Mouse (Mus musculus) liver, postnatal 0 days (tissue): Measurements from ENCODE around the gene R3hdm2. TPM values are rescaled to one million over a fixed set of nuclear protein-coding genes. Genes with fewer than 3 reads are reported as not detected.

ENCODE experiments used
- ATAC-seq: fragments of 200-750 bp; cut with Nextera tagmentation; 2 replicates; pipeline ENCODE4 v1.8.0; 2017; ENCODE audit warnings: mild to moderate bottlenecking, moderate library complexity
- DNase-seq: peaks from one replicate; pipeline ENCODE4 v3.0.0-alpha.2; 2016
- H3K27ac ChIP-seq: fragments of 300-500 bp; sonication (generic); 2 replicates; pipeline ENCODE4 v1.5.1; 2014; ENCODE audit warnings: antibody characterized with exemption, moderate library complexity, mild to moderate bottlenecking, low read depth
- H3K27me3 ChIP-seq: fragments of 300-500 bp; sonication (generic); 2 replicates; pipeline ENCODE4 v1.6.1; 2014; ENCODE audit warnings: low read length, control low read depth, mixed read lengths; ENCODE audit not compliant: insufficient read depth
- H3K36me3 ChIP-seq: fragments of 300-500 bp; sonication (generic); replicated peaks from 2 replicates; pipeline ENCODE4 v1.6.1; 2014; ENCODE audit warnings: mild to moderate bottlenecking, control low read depth, low read length, moderate library complexity, mixed read lengths; ENCODE audit not compliant: insufficient read depth
- H3K4me1 ChIP-seq: fragments of 300-500 bp; sonication (generic); 2 replicates; pipeline ENCODE4 v1.6.1; 2014; ENCODE audit warnings: antibody characterized with exemption, mild to moderate bottlenecking, control low read depth; ENCODE audit not compliant: insufficient read depth
- H3K4me2 ChIP-seq: fragments of 300-500 bp; sonication (generic); 2 replicates; pipeline ENCODE4 v1.6.1; 2014; ENCODE audit warnings: low read depth, mild to moderate bottlenecking, low read length, moderate library complexity, mixed read lengths
- H3K4me3 ChIP-seq: fragments of 300-500 bp; sonication (generic); 2 replicates; pipeline ENCODE4 v1.5.1; 2014; ENCODE audit warnings: low read depth, low read length
- H3K9ac ChIP-seq: fragments of 300-500 bp; sonication (generic); replicated peaks from 2 replicates; pipeline ENCODE4 v1.6.1; 2014; ENCODE audit warnings: mild to moderate bottlenecking, moderate library complexity
- H3K9me3 ChIP-seq: fragments of 300-500 bp; sonication (generic); 2 replicates; pipeline ENCODE4 v1.6.1; 2016; ENCODE audit warnings: mild to moderate bottlenecking, control low read depth, low read length, mixed read lengths
- CTCF ChIP-seq: sonication (generic); IDR thresholded peaks from 2 replicates; pipeline ENCODE4 v1.5.1; 2016; ENCODE audit warnings: antibody characterized with exemption, low read depth
- EP300 ChIP-seq: IDR thresholded peaks from 2 replicates; pipeline ENCODE4 v1.6.1; 2016; ENCODE audit warnings: antibody characterized with exemption, low read depth, mild to moderate bottlenecking
- WGBS: fragments of 180-500 bp; shearing (Covaris S2); extraction: QIAGEN DNeasy Blood & Tissue Kit; methylation state at CpG from one replicate; pipeline ENCODE4 v1.1.7; 2014; ENCODE audit not compliant: insufficient replicate concordance; 5-methylcytosine and 5-hydroxymethylcytosine counted together
- polyA plus RNA-seq: library from polyadenylated mRNA; unstranded; fragments of >200 nt; fragmentation: Nextera tagmentation; extraction: Ambion mirVana; gene quantifications from 2 replicates; pipeline ENCODE4 v1.2.1, GENCODE M21; 2015

R3hdm2 gene
- polyA plus RNA-seq, 1 experiment from 2014 or later = 16.6 TPM

DNA sequence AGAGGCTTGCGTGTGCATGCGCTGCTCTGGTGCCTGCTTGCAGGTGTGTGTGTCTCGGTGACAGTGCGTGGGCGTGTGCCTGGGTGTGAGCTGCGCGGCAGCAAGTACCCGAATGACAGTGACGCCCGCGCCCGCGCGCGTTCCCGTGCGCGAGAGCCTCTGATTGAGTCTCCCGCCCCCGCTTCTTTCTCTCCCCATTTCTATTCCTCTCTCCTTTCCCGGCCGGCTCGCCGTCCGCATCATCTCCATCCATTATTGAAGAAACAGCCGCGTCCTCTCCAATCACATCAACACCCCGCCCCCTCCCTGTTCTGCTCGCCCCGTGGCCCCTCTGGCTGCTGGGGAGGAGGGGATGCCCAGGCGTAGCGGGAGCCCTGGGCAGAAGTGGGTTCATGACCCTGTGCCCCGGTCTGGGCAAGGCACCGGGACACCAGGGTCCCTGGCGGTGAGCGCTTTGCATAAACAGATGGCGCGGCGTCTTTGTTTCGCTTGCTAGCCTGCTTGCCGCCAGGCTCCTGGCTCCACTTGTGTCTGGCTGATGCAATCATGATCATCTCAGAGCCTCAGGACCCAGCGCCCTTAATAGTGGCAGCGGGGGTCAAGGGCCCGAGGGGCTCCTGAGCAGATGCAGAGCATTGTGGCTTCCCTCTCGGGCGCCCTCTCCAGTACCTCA is 131.6 kb downstream of the R3hdm2 start:
- peaks cover 51% of the 10 kb centered on the region for H3K4me1 ChIP-seq
- WGBS = under 1% methylated on average over 46 of the region's 46 CpGs
- DNase-seq (peak; percentile 53), ATAC-seq (no peak)
- H3K9me3 ChIP-seq = no peaks in the 10 kb centered on the region
- no peaks in the 10 kb centered on the region for H3K36me3 ChIP-seq
- H3K27me3 ChIP-seq = peaks cover 73% of the 10 kb centered on the region
- H3K9ac ChIP-seq = no peak overlapping the region
- no peak overlapping the region for H3K27ac ChIP-seq
- H3K4me2 ChIP-seq = peak overlapping the region; percentile 71
- TF ChIP-seq CTCF (no peak; the same call in 1 of the 2 replicates), EP300 (no peak)
- H3K4me3 ChIP-seq = peak overlapping the region; percentile 47

DNA sequence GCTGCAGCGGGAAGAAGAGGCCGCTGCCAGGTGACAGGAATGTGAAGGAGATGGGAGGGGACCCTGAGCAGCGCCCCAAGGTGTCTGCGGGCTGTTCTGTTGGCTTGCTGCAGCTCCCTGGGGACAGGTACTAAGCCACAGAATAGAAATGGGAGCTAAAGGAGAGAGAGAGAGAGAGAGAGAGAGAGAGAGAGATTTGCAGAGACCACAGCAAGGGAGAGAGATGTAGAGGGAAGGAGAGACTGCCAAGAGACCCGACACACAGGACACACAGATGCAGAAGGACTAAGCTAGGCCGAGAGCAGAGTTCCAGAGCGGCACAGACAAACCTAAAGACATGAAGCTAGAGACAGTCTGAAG is 132.2 kb downstream of the R3hdm2 start:
- no peak for TF ChIP-seq EP300
- no peak for TF ChIP-seq CTCF
- 5% methylated on average over 7 of the region's 7 CpGs for WGBS
- ATAC-seq (no peak), DNase-seq (no peak)
- peaks cover 73% of the 10 kb centered on the region for H3K27me3 ChIP-seq
- peak overlapping the region; percentile 71 for H3K4me2 ChIP-seq
- no peak overlapping the region for H3K27ac ChIP-seq
- peaks cover 56% of the 10 kb centered on the region for H3K4me1 ChIP-seq
- peaks cover 4% of the 10 kb centered on the region for H3K36me3 ChIP-seq
- H3K9me3 ChIP-seq = no peaks in the 10 kb centered on the region
- H3K9ac ChIP-seq = no peak overlapping the region
- peak overlapping the region; percentile 47 for H3K4me3 ChIP-seq

DNA sequence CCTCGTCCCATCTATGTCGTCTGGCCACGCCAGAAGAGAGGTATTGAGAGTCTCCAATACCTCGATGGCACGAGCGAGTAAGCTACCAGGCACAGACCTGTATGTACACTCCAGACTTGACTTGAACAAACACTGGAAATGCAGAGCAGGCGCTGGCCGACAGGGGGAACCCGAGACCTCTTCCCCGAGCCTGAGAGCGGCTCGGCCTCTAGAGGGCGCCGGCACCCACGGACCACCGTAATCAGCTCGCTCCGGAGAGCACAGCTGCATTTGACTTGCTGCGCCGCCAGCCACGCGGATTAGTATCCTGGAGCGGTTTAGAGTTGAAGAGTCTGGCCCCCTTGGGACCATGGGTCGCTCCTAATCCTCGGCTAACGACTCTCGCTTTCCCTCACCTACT is 132.7 kb downstream of the R3hdm2 start:
- WGBS = 0% methylated on average over 27 of the region's 27 CpGs
- peak overlapping the region; percentile 47 for H3K4me3 ChIP-seq
- H3K36me3 ChIP-seq = peaks cover 10% of the 10 kb centered on the region
- peaks cover 61% of the 10 kb centered on the region for H3K4me1 ChIP-seq
- DNase-seq (peak; percentile 97), ATAC-seq (peak; percentile 68)
- H3K9ac ChIP-seq = peak overlapping the region; percentile 47; the same call in 1 of the 2 replicates
- peak overlapping the region; percentile 29; the same call in 1 of the 2 replicates for H3K27ac ChIP-seq
- TF ChIP-seq CTCF (peak; percentile 100), EP300 (no peak)
- H3K9me3 ChIP-seq = no peaks in the 10 kb centered on the region
- peak overlapping the region; percentile 71 for H3K4me2 ChIP-seq
- peaks cover 71% of the 10 kb centered on the region for H3K27me3 ChIP-seq

DNA sequence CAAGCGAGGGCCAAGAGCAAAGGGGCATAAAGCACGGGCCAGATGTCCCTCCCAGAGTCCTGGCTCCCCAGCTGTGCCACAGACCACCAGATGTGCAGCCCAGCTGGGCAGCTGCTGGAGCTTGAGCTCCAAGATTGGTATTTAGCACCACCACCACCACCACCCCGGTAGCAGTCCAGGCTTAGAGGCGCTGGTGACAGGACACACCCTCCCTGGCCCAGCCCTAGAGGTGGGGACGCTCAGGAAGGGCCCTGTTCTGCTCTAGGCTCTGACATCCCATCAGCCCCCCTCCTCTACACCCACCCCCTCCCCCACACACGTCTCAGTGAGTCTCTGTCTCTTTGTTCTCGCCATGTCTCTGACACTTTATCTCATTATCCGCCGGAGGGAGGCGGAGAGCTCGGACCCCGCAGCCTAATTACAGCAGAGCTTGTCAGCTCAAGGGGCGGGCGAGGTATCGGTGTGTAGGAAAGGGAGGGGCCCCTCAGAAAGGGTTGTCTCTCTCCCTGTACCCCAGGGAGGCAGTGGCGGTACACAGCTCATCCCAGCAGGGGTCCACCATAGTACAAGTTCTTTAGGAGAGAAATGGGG is 133.5 kb downstream of the R3hdm2 start:
- H3K9me3 ChIP-seq = no peaks in the 10 kb centered on the region
- peaks cover 18% of the 10 kb centered on the region for H3K36me3 ChIP-seq
- peak; percentile 57 for DNase-seq
- peak overlapping the region; percentile 31 for H3K4me3 ChIP-seq
- TF ChIP-seq CTCF (no peak), EP300 (no peak)
- peak overlapping the region; percentile 47 for H3K9ac ChIP-seq
- peaks cover 59% of the 10 kb centered on the region for H3K4me1 ChIP-seq
- peak overlapping the region; percentile 71 for H3K4me2 ChIP-seq
- peaks cover 64% of the 10 kb centered on the region for H3K27me3 ChIP-seq
- peak; percentile 33 for ATAC-seq
- H3K27ac ChIP-seq = no peak overlapping the region
- 1% methylated on average over 16 of the region's 16 CpGs for WGBS

DNA sequence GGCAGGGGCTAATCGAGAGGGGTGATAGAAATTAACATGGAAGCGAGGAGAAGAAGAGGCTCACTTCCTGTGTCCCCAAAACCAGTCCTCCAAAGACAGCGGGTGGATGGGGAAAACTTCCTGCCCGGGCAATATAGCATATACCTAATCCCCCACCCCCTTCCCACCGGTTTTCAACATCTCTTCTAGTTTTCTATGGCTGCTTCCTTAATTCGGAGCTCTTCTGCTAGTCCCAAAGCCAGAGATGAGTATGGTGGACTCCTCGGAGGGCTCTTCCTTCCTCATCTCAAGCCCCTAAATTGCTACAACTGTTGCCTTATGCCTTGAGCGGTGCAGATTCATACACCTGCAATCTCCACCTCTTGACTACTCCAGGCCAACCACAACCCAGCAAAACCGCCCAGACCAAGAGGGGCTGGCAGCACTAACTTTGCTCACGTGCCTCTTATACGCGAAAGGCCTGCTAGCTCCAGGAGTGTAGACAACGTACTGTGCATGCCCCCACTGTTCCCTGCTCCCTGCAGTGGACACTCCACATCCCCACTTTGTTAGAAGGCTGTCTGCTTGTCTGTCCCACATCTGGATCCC is 134.1 kb downstream of the R3hdm2 start:
- no peaks in the 10 kb centered on the region for H3K9me3 ChIP-seq
- H3K4me3 ChIP-seq = peak overlapping the region; percentile 35; the same call in 1 of the 2 replicates
- H3K4me1 ChIP-seq = peaks cover 52% of the 10 kb centered on the region
- WGBS = 14% methylated on average over 13 of the region's 13 CpGs
- peak overlapping the region; percentile 82; the same call in 1 of the 2 replicates for H3K27ac ChIP-seq
- H3K4me2 ChIP-seq = peak overlapping the region; percentile 71
- H3K36me3 ChIP-seq = peaks cover 24% of the 10 kb centered on the region
- H3K9ac ChIP-seq = peak overlapping the region; percentile 57; the same call in 1 of the 2 replicates
- peaks cover 58% of the 10 kb centered on the region for H3K27me3 ChIP-seq
- TF ChIP-seq EP300 (no peak), CTCF (no peak)
- ATAC-seq (no peak), DNase-seq (no peak)

DNA sequence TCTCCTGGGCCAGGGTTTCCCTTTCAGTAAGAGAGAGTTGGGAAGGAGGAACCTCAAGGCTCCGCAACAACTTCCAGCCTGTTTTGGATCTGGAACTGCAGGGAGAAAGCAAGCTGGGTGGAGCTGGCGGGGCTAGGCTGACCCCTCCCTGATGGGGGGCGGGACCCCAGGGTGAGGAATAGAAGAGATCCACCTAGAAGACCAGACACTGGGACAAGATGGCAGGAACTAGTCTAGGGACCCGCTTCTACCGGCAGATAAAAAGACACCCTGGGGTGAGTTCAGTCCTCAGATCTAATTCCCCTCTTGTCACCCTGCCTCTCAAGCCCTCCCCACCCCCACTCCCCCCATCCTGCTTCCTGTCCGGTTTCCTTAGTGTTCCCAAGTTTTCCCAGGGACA is 134.6 kb downstream of the R3hdm2 start, which contains the start of gene Ndufa4l2:
Gene Ndufa4l2, plus strand, starts transcription at position 204 of the 400 bp plus-strand sequence.
- peak within 1 kb of the TSS; percentile 57 for H3K9ac ChIP-seq

More for the DNA sequence above, 134.6 kb downstream of the R3hdm2 start, which contains the start of gene Ndufa4l2:
- peak within 1 kb of the TSS; percentile 35 for H3K4me3 ChIP-seq
- H3K4me1 ChIP-seq = peaks cover 51% of the 10 kb centered on the region
- H3K27ac ChIP-seq = peak within 1 kb of the TSS; percentile 82; the same call in 1 of the 2 replicates
- WGBS = 9% methylated on average over 6 of the region's 6 CpGs
- H3K9me3 ChIP-seq = no peaks in the 10 kb centered on the region
- H3K4me2 ChIP-seq = peak within 1 kb of the TSS; percentile 71
- TF ChIP-seq EP300 (no peak), CTCF (no peak)
- peaks cover 28% of the 10 kb centered on the region for H3K36me3 ChIP-seq
- DNase-seq (no peak), ATAC-seq (no peak)
- peaks cover 52% of the 10 kb centered on the region for H3K27me3 ChIP-seq
